Mouse (Mus musculus): ENCODE data around the gene Hdhd5. TPM values are rescaled to one million over a fixed set of nuclear protein-coding genes. Genes with fewer than 3 reads are reported as not detected.

The Hdhd5 gene
- total and polyA plus RNA-seq, 3 experiments = 17.8 to 19.9 TPM; not detected in 1

DNA sequence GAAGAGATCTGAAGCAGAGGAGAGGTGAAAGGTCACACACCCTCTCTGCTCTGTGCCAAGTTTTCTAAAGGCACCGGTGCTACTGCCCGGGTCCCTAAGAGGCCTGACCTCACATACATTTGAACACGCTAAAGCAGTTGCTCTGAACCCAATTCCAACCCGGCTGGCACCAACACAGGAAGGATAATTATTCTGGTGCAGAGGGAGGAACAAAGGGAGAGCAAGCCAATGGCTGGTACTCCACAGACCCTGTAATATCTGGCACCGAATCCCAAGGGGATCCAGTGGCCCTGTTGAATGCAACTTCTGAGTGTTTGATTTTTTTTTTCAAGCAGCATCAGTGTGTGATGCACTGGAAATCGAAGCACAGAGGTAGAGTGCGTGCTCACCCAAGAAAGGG is 40.1 kb downstream of the Hdhd5 start:
- Histone ChIP-seq H3K4me1 (ENCODE audit: control insufficient read depth in 1 of 2, insufficient read depth in 2 of 2, low read length in 2 of 2) (peaks cover 0 to 6% of the 10 kb centered on the region in 2 experiments; a peak in 1 of 4 replicates), H3K9me3 (replicated peaks; ENCODE audit: insufficient read depth, low read length) (no peaks in the 10 kb centered on the region), H3K36me3 (ENCODE audit: control insufficient read depth in 1 of 2, insufficient read depth in 2 of 2, low read length in 2 of 2) (no peaks in the 10 kb centered on the region), H3K27me3 (ENCODE audit: control insufficient read depth in 1 of 2, insufficient read depth in 2 of 2, low read length in 2 of 2) (peaks cover 0 to 14% of the 10 kb centered on the region in 2 experiments; a peak in 2 of 4 replicates), H3K27ac (ENCODE audit: control insufficient read depth, low read depth, low read length) (no peak overlapping the region), H3K4me3 (ENCODE audit: control insufficient read depth in 1 of 2, insufficient read depth in 1 of 2, low read depth in 2 of 2, low read length in 2 of 2) (no peak overlapping the region), H3K79me2 (ENCODE audit: control insufficient read depth, insufficient read depth, low read length, poor library complexity) (no peaks in the 10 kb centered on the region), H3K9ac (ENCODE audit: control insufficient read depth, low read depth, low read length, poor library complexity, severe bottlenecking) (no peak overlapping the region)
- TF ChIP-seq GABPA (IDR thresholded peaks at IDR 0.05; ENCODE audit: low read depth, low read length) = no peak
- no peak for TF ChIP-seq USF2 (IDR thresholded peaks at IDR 0.05; ENCODE audit: borderline replicate concordance in 1 of 2, insufficient read depth in 1 of 2, low read depth in 1 of 2, low read length in 2 of 2)
- TF ChIP-seq MAX (IDR thresholded peaks at IDR 0.05; ENCODE audit: low read length) = no peak
- no peak for TF ChIP-seq MAFK (IDR thresholded peaks at IDR 0.05; ENCODE audit: borderline replicate concordance, low read depth, low read length)
- TF ChIP-seq MYC (IDR thresholded peaks at IDR 0.05; ENCODE audit: low read depth, low read length) = no peak
- TF ChIP-seq ZC3H11A (IDR thresholded peaks at IDR 0.05; ENCODE audit: low read depth, low read length) = no peak
- no peak for TF ChIP-seq ETS1 (IDR thresholded peaks at IDR 0.05; ENCODE audit: low read depth, low read length)
- no peak for TF ChIP-seq USF1 (IDR thresholded peaks at IDR 0.05; ENCODE audit: low read depth, low read length)
- TF ChIP-seq SMC3 (IDR thresholded peaks at IDR 0.05; ENCODE audit: low read depth, low read length) = no peak
- no peak for TF ChIP-seq POLR2A (IDR thresholded peaks at IDR 0.05; ENCODE audit: control insufficient read depth in 1 of 2, insufficient read depth in 1 of 2, low read depth in 1 of 2, low read length in 2 of 2, poor library complexity in 1 of 2)
- no peak for TF ChIP-seq ZNF384 (IDR thresholded peaks at IDR 0.05; ENCODE audit: low read depth, low read length)
- TF ChIP-seq TBP (IDR thresholded peaks at IDR 0.05; ENCODE audit: low read depth, low read length) = no peak
- TF ChIP-seq NELFE (IDR thresholded peaks at IDR 0.05; ENCODE audit: low read depth, low read length) = no peak
- no peak for DNase-seq (ENCODE audit: low read depth, low spot score)

DNA sequence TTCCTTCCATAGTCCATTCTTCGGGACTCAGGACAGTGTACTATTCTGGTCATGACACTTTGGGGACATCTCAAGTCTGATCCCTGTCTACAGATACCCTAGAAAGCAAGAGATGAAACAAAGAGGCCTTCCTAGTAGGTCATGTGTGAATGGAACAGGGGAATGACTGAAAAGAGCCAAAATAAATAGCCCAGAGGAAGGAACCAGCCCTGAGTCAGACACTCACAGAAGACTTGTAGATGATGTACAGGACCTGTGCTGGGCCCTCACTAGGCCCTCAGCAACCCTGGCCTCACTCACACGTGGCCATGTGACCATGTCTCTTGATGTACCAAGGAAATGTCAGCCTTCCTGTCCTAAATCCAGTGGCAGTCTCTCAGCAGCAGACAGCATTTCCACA is 41.7 kb downstream of the Hdhd5 start:
- TF ChIP-seq SMC3 (IDR thresholded peaks at IDR 0.05; ENCODE audit: low read depth, low read length) (no peak), MXI1 (IDR thresholded peaks at IDR 0.05; ENCODE audit: low read depth, low read length) (no peak), MAX (IDR thresholded peaks at IDR 0.05; ENCODE audit: low read length) (no peak)
- peaks cover 9 to 20% of the 10 kb centered on the region in 2 experiments for H3K4me1 ChIP-seq (ENCODE audit: control insufficient read depth in 1 of 2, insufficient read depth in 2 of 2, low read length in 2 of 2)

DNA sequence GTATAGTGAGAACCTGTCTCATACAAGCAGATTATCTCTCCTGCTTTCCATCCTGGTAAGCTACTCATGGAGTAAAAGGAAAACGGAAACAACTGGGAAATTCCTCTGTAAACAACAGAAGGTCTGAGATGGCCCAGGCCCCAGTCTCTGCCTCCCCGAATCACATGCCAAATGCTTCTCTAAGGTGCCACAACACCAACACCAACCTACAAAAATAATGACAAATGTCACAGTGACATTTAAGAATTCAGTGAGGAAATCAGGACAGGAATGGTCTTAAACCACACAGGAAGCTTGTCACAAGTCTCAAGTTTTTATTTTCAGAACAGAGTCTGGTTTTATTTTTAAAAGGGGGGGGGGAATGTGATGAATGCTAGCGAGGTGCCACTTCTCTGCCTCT is 42.5 kb downstream of the Hdhd5 start:
- no peak for DNase-seq (ENCODE audit: low read depth, low spot score)
- Histone ChIP-seq H3K9me3 (replicated peaks; ENCODE audit: insufficient read depth, low read length) (no peaks in the 10 kb centered on the region), H3K4me1 (ENCODE audit: control insufficient read depth in 1 of 2, insufficient read depth in 2 of 2, low read length in 2 of 2) (peaks cover 9 to 18% of the 10 kb centered on the region in 2 experiments), H3K27me3 (ENCODE audit: control insufficient read depth in 1 of 2, insufficient read depth in 2 of 2, low read length in 2 of 2) (peaks cover 0 to 9% of the 10 kb centered on the region in 2 experiments; a peak in 2 of 4 replicates), H3K4me3 (ENCODE audit: control insufficient read depth in 1 of 2, insufficient read depth in 1 of 2, low read depth in 2 of 2, low read length in 2 of 2) (no peak overlapping the region), H3K79me2 (ENCODE audit: control insufficient read depth, insufficient read depth, low read length, poor library complexity) (no peaks in the 10 kb centered on the region), H3K27ac (ENCODE audit: control insufficient read depth, low read depth, low read length) (no peak overlapping the region), H3K36me3 (ENCODE audit: control insufficient read depth in 1 of 2, insufficient read depth in 2 of 2, low read length in 2 of 2) (peaks cover 0 to 18% of the 10 kb centered on the region in 2 experiments; a peak in 2 of 4 replicates), H3K9ac (ENCODE audit: control insufficient read depth, low read depth, low read length, poor library complexity, severe bottlenecking) (no peak overlapping the region)
- TF ChIP-seq HCFC1 (IDR thresholded peaks at IDR 0.05; ENCODE audit: low read depth, low read length) = no peak
- TF ChIP-seq MXI1 (IDR thresholded peaks at IDR 0.05; ENCODE audit: low read depth, low read length) = no peak
- TF ChIP-seq GABPA (IDR thresholded peaks at IDR 0.05; ENCODE audit: low read depth, low read length) = no peak
- TF ChIP-seq TAL1 (IDR thresholded peaks at IDR 0.05; ENCODE audit: low read length) = no peak
- TF ChIP-seq KAT2A (conservative IDR thresholded peaks at IDR 0.05; ENCODE audit: low read depth, low read length) = no peak
- no peak for TF ChIP-seq BHLHE40 (IDR thresholded peaks at IDR 0.05; ENCODE audit: borderline replicate concordance, low read depth, low read length)

More for the DNA sequence above, 41.7 kb downstream of the Hdhd5 start:
- Histone ChIP-seq H3K9me3 (replicated peaks; ENCODE audit: insufficient read depth, low read length) (no peaks in the 10 kb centered on the region), H3K27ac (ENCODE audit: control insufficient read depth, low read depth, low read length) (no peak overlapping the region), H3K36me3 (ENCODE audit: control insufficient read depth in 1 of 2, insufficient read depth in 2 of 2, low read length in 2 of 2) (peaks cover 0 to 12% of the 10 kb centered on the region in 2 experiments; a peak in 2 of 4 replicates), H3K9ac (ENCODE audit: control insufficient read depth, low read depth, low read length, poor library complexity, severe bottlenecking) (no peak overlapping the region), H3K27me3 (ENCODE audit: control insufficient read depth in 1 of 2, insufficient read depth in 2 of 2, low read length in 2 of 2) (peaks cover 0 to 12% of the 10 kb centered on the region in 2 experiments; a peak in 2 of 4 replicates), H3K4me3 (ENCODE audit: control insufficient read depth in 1 of 2, insufficient read depth in 1 of 2, low read depth in 2 of 2, low read length in 2 of 2) (no peak overlapping the region), H3K79me2 (ENCODE audit: control insufficient read depth, insufficient read depth, low read length, poor library complexity) (no peaks in the 10 kb centered on the region)
- DNase-seq (ENCODE audit: low read depth, low spot score) = no peak
